Mouse (Mus musculus) lung, postnatal 0 days (tissue): Measurements from ENCODE around the gene Pam. TPM values are rescaled to one million over a fixed set of nuclear protein-coding genes. Genes with fewer than 3 reads are reported as not detected.

Experiments used
- ATAC-seq: fragments of 200-750 bp; cut with Nextera tagmentation; 2 replicates; pipeline ENCODE4 v1.8.0; 2017; ENCODE audit warnings: moderate library complexity
- DNase-seq: peaks from one replicate; pipeline ENCODE4 v3.0.0-alpha.2; 2016; ENCODE audit warnings: low spot score
- H3K27ac ChIP-seq: fragments of 300-500 bp; sonication (generic); 2 replicates; pipeline ENCODE4 v1.5.1; 2014; ENCODE audit warnings: antibody characterized with exemption, mild to moderate bottlenecking, low read length, mixed read lengths
- H3K27me3 ChIP-seq: fragments of 300-500 bp; sonication (generic); replicated peaks from 2 replicates; pipeline ENCODE4 v1.6.1; 2014; ENCODE audit warnings: low read length, mixed read lengths; ENCODE audit not compliant: insufficient read depth
- H3K36me3 ChIP-seq: fragments of 300-500 bp; sonication (generic); 2 replicates; pipeline ENCODE4 v1.6.1; 2014; ENCODE audit warnings: low read length, mixed read lengths; ENCODE audit not compliant: insufficient read depth
- H3K4me1 ChIP-seq: fragments of 300-500 bp; sonication (generic); 2 replicates; pipeline ENCODE4 v1.6.1; 2014; ENCODE audit warnings: antibody characterized with exemption, low read depth, low read length, mixed read lengths; ENCODE audit not compliant: insufficient read depth
- H3K4me2 ChIP-seq: fragments of 300-500 bp; sonication (generic); replicated peaks from 2 replicates; pipeline ENCODE4 v1.6.1; 2014; ENCODE audit warnings: low read depth, mild to moderate bottlenecking, low read length, moderate library complexity, mixed read lengths
- H3K4me3 ChIP-seq: fragments of 300-500 bp; sonication (generic); 2 replicates; pipeline ENCODE4 v1.5.1; 2014; ENCODE audit warnings: low read depth, low read length
- H3K9ac ChIP-seq: fragments of 300-500 bp; sonication (generic); replicated peaks from 2 replicates; pipeline ENCODE4 v1.6.1; 2014; ENCODE audit warnings: low read depth, mild to moderate bottlenecking
- H3K9me3 ChIP-seq: fragments of 300-500 bp; sonication (generic); 2 replicates; pipeline ENCODE4 v1.6.1; 2016; ENCODE audit warnings: low read length, mixed read lengths
- CTCF ChIP-seq: IDR thresholded peaks from 2 replicates; pipeline ENCODE4 v1.5.1; 2016; ENCODE audit warnings: antibody characterized with exemption, mild to moderate bottlenecking
- EP300 ChIP-seq: IDR thresholded peaks from 2 replicates; pipeline ENCODE4 v1.6.1; 2016; ENCODE audit warnings: antibody characterized with exemption, mild to moderate bottlenecking, control low read depth
- WGBS: fragments of 180-500 bp; shearing (Covaris S2); extraction: QIAGEN DNeasy Blood & Tissue Kit; methylation state at CpG from one replicate; pipeline ENCODE4 v1.1.7; 2014; 5-methylcytosine and 5-hydroxymethylcytosine counted together
- polyA plus RNA-seq: library from polyadenylated mRNA; unstranded; fragments of >200 nt; fragmentation: Nextera tagmentation; extraction: Ambion mirVana; gene quantifications from 2 replicates; pipeline ENCODE4 v1.2.1, GENCODE M21; 2015

Gene Pam
- polyA plus RNA-seq, 1 experiment from 2014 or later: 90.3 TPM

DNA sequence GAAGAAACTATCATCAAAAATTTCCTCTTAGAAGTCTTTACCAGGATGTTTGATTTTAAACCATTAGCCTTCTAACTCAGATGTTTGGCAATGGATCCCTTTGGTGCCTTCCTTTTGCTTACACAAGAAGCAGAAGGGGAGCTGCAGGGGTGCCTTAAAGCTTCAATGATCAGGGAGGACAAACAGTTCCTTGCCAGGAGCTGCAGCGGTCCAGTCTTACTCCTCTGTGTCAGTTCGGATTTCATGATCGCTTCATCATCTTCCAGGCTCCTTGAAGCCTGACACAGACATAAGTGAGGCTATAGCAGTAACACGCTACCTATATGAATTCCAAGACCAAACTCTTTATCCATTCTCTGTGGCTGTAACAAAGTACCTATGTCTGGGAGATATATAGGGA lies 71.6 kb downstream of the Pam start:
- H3K4me2 ChIP-seq: no peak overlapping the region
- ATAC-seq (no peak), DNase-seq (no peak)
- no peaks in the 10 kb centered on the region for H3K4me1 ChIP-seq
- no peak for TF ChIP-seq EP300
- TF ChIP-seq CTCF: no peak
- H3K9ac ChIP-seq: no peak overlapping the region
- H3K36me3 ChIP-seq: no peaks in the 10 kb centered on the region
- no peaks in the 10 kb centered on the region for H3K27me3 ChIP-seq
- no peaks in the 10 kb centered on the region for H3K9me3 ChIP-seq
- no peak overlapping the region for H3K4me3 ChIP-seq
- 82% methylated on average over 4 of the region's 4 CpGs for WGBS
- H3K27ac ChIP-seq: no peak overlapping the region

DNA sequence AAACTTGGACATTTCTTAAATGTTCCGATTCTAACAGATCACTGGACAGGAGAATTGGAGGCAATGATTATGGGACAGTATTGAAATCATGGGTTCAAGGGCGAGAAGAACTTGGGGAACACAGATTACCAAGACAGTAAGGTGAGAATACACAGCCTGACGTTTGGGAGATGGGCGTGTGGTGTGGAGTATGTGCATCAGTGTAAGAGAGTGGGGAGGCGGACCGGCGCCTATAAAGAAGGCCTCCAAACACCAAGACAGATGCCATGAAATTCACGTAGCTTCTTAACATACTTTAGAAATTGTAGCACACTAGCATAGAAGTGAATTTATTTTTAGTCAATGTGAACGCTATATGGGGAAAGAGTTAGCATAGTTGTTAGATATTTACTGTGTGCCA lies 76.5 kb downstream of the Pam start:
- TF ChIP-seq EP300: no peak
- TF ChIP-seq CTCF: no peak
- ATAC-seq: no peak
- no peak overlapping the region for H3K4me3 ChIP-seq
- H3K27ac ChIP-seq: no peak overlapping the region
- H3K36me3 ChIP-seq: no peaks in the 10 kb centered on the region
- H3K27me3 ChIP-seq: no peaks in the 10 kb centered on the region
- no peak for DNase-seq
- WGBS: 87% methylated on average over 9 of the region's 9 CpGs
- no peaks in the 10 kb centered on the region for H3K4me1 ChIP-seq
- H3K9ac ChIP-seq: no peak overlapping the region
- H3K4me2 ChIP-seq: no peak overlapping the region
- no peaks in the 10 kb centered on the region for H3K9me3 ChIP-seq

DNA sequence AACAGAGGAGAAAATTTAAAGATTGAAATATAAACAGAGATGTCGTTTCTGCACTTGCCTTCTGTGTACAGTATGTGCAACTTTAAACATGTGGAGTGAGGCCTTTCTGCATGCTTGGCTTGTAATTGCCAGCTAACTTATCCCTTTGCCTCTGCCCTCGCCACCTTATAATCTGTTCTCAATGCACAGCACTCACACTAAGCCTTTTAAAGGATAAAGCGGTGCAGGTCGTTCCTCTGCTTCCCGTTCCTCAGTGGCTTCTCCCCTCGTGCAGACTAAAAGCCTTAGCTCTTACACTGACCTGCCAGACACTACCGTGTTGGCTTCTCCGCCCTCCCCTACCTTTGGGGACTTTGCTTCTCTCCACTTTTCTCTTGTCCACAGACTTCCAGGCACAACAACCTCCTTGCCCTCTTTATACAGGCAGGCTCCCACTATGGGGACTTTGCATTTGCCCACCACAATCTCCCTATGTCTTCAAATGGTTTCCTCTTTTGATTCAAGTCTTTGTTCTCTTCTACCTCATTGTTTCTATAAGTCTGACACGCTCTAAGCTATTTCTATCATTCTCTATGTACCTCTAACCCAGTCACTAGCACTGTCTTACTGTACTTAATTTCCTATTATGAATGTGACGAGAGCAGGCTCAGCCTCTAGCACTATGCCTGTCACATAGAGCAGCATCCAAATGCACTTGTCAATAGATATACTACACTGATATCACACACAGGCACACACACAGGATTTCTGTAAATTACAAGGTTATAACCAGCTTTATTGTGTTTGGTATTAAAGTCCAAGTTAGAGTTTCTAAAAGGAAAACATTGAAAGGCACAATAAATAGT lies 79.2 kb downstream of the Pam start:
- ATAC-seq (no peak), DNase-seq (no peak)
- no peak overlapping the region for H3K27ac ChIP-seq
- 70% methylated on average over 10 of the region's 10 CpGs for WGBS
- no peaks in the 10 kb centered on the region for H3K36me3 ChIP-seq
- H3K9ac ChIP-seq: no peak overlapping the region
- H3K4me1 ChIP-seq: no peaks in the 10 kb centered on the region
- H3K4me3 ChIP-seq: no peak overlapping the region
- H3K9me3 ChIP-seq: no peaks in the 10 kb centered on the region
- no peak for TF ChIP-seq CTCF
- no peak for TF ChIP-seq EP300
- H3K27me3 ChIP-seq: no peaks in the 10 kb centered on the region
- H3K4me2 ChIP-seq: no peak overlapping the region

DNA sequence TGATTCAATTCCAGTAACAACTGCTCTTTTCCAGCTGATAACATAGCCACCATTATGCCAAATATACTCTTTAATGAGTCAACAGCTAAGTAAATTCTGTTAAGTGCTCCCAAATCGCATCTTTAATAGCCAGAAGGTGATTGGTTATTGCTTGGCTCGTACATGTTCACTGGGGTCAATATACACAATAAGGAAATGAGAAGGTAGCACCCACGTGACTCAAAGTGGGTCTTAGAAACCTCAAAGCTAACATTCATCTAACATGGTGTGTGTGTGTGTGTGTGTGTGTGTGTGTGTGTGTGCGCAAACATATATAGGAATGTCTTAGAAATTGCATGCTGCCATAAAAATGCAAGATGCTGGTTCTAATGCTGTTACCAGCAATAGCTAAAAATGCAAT lies 79.9 kb downstream of the Pam start:
- Histone ChIP-seq H3K36me3 (no peaks in the 10 kb centered on the region), H3K9me3 (no peaks in the 10 kb centered on the region), H3K9ac (no peak overlapping the region), H3K27me3 (no peaks in the 10 kb centered on the region), H3K4me3 (no peak overlapping the region), H3K4me2 (no peak overlapping the region), H3K27ac (no peak overlapping the region), H3K4me1 (no peaks in the 10 kb centered on the region)
- DNase-seq (no peak), ATAC-seq (no peak)
- TF ChIP-seq EP300: no peak
- WGBS: 70% methylated on average over 4 of the region's 4 CpGs

DNA sequence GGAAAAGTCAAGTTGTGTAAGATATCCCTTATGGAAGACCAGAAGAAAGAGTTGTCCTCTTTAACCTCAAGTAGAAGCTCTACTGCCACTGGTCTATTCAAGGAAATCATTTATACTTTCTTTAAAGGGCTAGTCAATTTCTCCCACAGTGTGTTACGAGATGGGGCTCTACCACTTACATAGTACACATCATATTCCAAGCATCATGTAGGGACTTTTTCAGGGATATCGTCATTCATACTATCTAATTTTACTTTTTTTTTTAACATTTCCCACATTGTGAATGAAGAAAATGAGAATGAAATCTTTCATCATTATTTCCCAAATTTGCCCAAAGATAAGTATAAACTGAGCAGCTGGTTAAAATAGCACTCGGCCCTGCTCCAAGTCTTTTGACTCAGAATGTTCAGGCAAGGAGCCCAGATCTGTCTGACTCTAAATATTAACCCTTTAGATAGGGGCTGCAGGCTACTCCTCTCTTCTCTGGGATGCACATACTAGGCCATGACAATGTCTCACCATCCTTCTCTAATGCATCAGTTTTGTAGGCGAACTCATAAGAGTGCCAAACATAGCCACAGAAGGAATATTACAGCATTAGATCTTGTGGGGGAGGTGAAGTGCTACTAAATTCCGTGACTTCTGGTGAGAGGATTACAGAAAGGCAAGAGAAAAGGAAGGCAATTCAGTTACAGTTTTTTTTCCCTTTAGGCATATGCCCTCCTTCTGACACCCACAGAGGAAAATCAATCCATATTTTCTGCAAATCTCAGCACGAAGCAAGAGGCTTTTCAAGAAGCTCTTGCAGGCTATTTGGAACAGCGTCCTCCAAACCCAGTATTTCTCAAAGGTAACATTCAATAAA lies 92.7 kb downstream of the Pam start:
- Histone ChIP-seq H3K4me1 (no peaks in the 10 kb centered on the region), H3K4me2 (no peak overlapping the region), H3K9ac (no peak overlapping the region), H3K27ac (no peak overlapping the region), H3K9me3 (no peaks in the 10 kb centered on the region), H3K4me3 (no peak overlapping the region), H3K36me3 (no peaks in the 10 kb centered on the region), H3K27me3 (no peaks in the 10 kb centered on the region)
- peak; percentile 57 for ATAC-seq
- DNase-seq: peak; percentile 86
- TF ChIP-seq EP300 (peak; percentile 31; the same call in 1 of the 2 replicates), CTCF (no peak)
- 52% methylated on average over 7 of the region's 7 CpGs for WGBS

DNA sequence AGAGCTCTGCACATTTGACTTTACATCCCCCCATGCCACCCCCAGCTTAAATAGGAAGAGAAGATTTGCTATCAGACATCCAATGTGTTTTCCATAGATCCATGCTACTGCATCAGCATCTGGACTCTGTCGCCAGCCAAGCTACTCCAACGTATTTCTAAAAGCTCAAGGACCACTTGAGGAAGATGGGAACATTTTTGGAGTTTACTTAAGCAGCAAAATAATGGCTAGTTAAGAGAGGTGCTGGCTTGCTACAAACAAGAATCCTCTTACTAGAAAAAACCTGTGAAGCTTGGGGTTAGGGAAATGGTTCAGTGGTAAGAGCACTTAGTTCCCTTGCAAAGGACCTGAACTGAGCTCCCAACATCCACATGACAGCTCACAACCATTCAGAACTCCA lies 96.0 kb downstream of the Pam start:
- Histone ChIP-seq H3K9ac (no peak overlapping the region), H3K4me2 (no peak overlapping the region), H3K4me1 (no peaks in the 10 kb centered on the region), H3K4me3 (no peak overlapping the region), H3K36me3 (no peaks in the 10 kb centered on the region), H3K9me3 (no peaks in the 10 kb centered on the region), H3K27ac (no peak overlapping the region), H3K27me3 (no peaks in the 10 kb centered on the region)
- DNase-seq (peak; percentile 77), ATAC-seq (peak; percentile 75)
- 57% methylated on average over 2 of the region's 2 CpGs for WGBS
- TF ChIP-seq EP300 (0 out of 2 replicates have a peak, but pooled peaks have one; percentile 8), CTCF (no peak)
